In the genomic region with DNA sequence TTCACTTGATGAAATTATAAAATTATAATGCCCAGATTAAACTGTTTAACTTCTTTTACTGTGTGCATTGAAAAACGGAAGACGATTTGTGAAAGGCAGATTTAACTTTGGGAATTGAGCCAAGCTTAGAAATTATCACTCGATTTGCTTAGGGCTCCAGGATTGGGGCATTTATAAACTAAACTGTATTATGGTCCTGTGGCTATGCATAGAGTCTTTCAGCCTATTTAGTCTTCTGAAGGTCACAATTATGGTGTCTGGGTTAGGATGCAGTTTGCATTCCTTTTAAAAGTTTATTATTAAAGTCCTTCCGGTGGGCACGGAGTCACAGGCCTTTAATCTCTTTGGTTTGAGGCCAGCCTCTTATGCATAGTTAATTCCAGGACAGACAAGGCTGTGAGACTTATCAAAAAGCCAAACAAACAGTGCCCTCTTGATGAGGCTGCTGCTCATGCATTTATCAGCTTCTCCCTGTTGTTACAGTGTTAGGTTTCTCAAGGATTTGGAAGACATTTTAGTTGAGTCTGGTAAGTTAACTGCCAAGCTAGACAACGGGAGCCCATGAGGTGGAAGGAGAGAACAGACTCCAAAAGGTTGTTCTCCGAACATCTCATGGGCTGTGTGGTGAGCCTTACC, we compare ENCODE assay signal across 7 mouse cellular contexts. TPM values are rescaled to one million over a fixed set of nuclear protein-coding genes. Genes with fewer than 3 reads are reported as not detected.
DNase-seq lines count a peak whose midpoint lies in the region; ATAC-seq and TF ChIP-seq lines count a peak whose summit lies in the region.

No protein-coding gene starts in this region.

- H3K27ac ChIP-seq in lung, embryonic 16.5 days (ENCODE audit: low read length), result peak overlapping the region; percentile 99
- H3K27ac ChIP-seq in forebrain, embryonic 11.5 days (ENCODE audit: low read depth, low read length), result no peak overlapping the region
- peak overlapping the region; percentile 100 for H3K27ac ChIP-seq in limb, embryonic 10.5 days
- no peak overlapping the region for H3K27ac ChIP-seq in olfactory bulb, adult 2 months (ENCODE audit: insufficient read depth, low read depth, low read length)

- H3K4me3 ChIP-seq in lung, embryonic 16.5 days (ENCODE audit: low read length), result peak overlapping the region; percentile 84
- H3K4me3 ChIP-seq in forebrain, embryonic 11.5 days (ENCODE audit: low read depth, low read length), result peak overlapping the region; percentile 92
- H3K4me3 ChIP-seq in limb, embryonic 10.5 days, result peak overlapping the region; percentile 87
- peak overlapping the region; percentile 93 for H3K4me3 ChIP-seq in olfactory bulb, adult 2 months (ENCODE audit: insufficient read depth, low read depth, low read length)

- peaks cover 45% of the 10 kb centered on the region for H3K36me3 ChIP-seq in lung, embryonic 16.5 days (ENCODE audit: control insufficient read depth, insufficient read depth, low read length)
- H3K36me3 ChIP-seq in forebrain, embryonic 11.5 days (ENCODE audit: control insufficient read depth, insufficient read depth, low read length), result peaks cover 34% of the 10 kb centered on the region
- H3K36me3 ChIP-seq in limb, embryonic 10.5 days, result peaks cover 51% of the 10 kb centered on the region

- H3K4me1 ChIP-seq in lung, embryonic 16.5 days (replicated peaks; ENCODE audit: control insufficient read depth, insufficient read depth, low read length), result peaks cover 35% of the 10 kb centered on the region
- peaks cover 28% of the 10 kb centered on the region for H3K4me1 ChIP-seq in forebrain, embryonic 11.5 days (replicated peaks; ENCODE audit: control insufficient read depth, insufficient read depth, low read length)
- peaks cover 60% of the 10 kb centered on the region for H3K4me1 ChIP-seq in limb, embryonic 10.5 days
- H3K4me1 ChIP-seq in olfactory bulb, adult 2 months (ENCODE audit: control insufficient read depth, insufficient read depth, low read length), result peaks cover 41% of the 10 kb centered on the region

- WGBS in lung, embryonic 16.5 days, result 2% methylated on average over 7 of the region's 7 CpGs
- WGBS in forebrain, embryonic 11.5 days, result 19% methylated on average over 7 of the region's 7 CpGs
- WGBS in limb, embryonic 10.5 days, result 19% methylated on average over 7 of the region's 7 CpGs
- WGBS in olfactory bulb, adult 2 months, result under 1% methylated on average over 7 of the region's 7 CpGs

- no peaks in the 10 kb centered on the region for H3K27me3 ChIP-seq in lung, embryonic 16.5 days (ENCODE audit: control insufficient read depth, insufficient read depth, low read depth, low read length)
- no peaks in the 10 kb centered on the region for H3K27me3 ChIP-seq in forebrain, embryonic 11.5 days (ENCODE audit: control insufficient read depth, insufficient read depth, low read length)
- no peaks in the 10 kb centered on the region for H3K27me3 ChIP-seq in limb, embryonic 10.5 days (ENCODE audit: low read depth, poor library complexity, severe bottlenecking)

- no peaks in the 10 kb centered on the region for H3K9me3 ChIP-seq in lung, embryonic 16.5 days (ENCODE audit: control insufficient read depth, low read length)
- no peaks in the 10 kb centered on the region for H3K9me3 ChIP-seq in forebrain, embryonic 11.5 days (ENCODE audit: control insufficient read depth, low read length)
- H3K9me3 ChIP-seq in limb, embryonic 10.5 days (replicated peaks), result no peaks in the 10 kb centered on the region

- peak overlapping the region; percentile 97 for H3K9ac ChIP-seq in lung, embryonic 16.5 days (ENCODE audit: low read length)
- peak overlapping the region; percentile 97 for H3K9ac ChIP-seq in forebrain, embryonic 11.5 days (ENCODE audit: low read length)

- DNase-seq in lung, adult 18-20 months, result no peak
- peak; percentile 50 for DNase-seq in forebrain, embryonic 11.5 days (ENCODE audit: low spot score)
- DNase-seq in limb, embryonic 10.5 days (ENCODE audit: low spot score), result no peak
- DNase-seq in embryo, embryonic 10 days (ENCODE audit: low spot score), result no peak
- DNase-seq in cerebellum, adult 18-20 months, result no peak

- no peak for TF ChIP-seq POLR2A in olfactory bulb, adult 2 months (IDR thresholded peaks at IDR 0.05; ENCODE audit: insufficient read depth, low read depth, low read length)

- TF ChIP-seq CTCF in olfactory bulb, adult 2 months (IDR thresholded peaks at IDR 0.05; ENCODE audit: insufficient read depth, low read depth, low read length), result no peak

- peak overlapping the region; percentile 89 for H3K4me2 ChIP-seq in lung, embryonic 16.5 days (ENCODE audit: low read depth, low read length)
- H3K4me2 ChIP-seq in forebrain, embryonic 11.5 days (ENCODE audit: low read depth, low read length, severe bottlenecking), result peak overlapping the region; percentile 95

- ATAC-seq in lung, embryonic 16.5 days (ENCODE audit: low read depth), result no peak
- ATAC-seq in forebrain, embryonic 11.5 days (replicated peaks; ENCODE audit: low FRiP score), result no peak

RNA-seq across cellular contexts. Expression of gene Hnrnpl, which starts 3.4 kb away (rescaled TPM):
- 200 and 226 TPM in 2 replicates for polyA plus RNA-seq in lung, embryonic 16.5 days (2015; fragmentation: Nextera tagmentation; extraction: Ambion mirVana)
- polyA plus RNA-seq in forebrain, embryonic 11.5 days (2014; fragmentation: Nextera tagmentation; extraction: Ambion mirVana), result 338 and 382 TPM in 2 replicates
- polyA plus RNA-seq in limb, embryonic 10.5 days (2016; fragmentation: Nextera tagmentation; extraction: Ambion mirVana), result 335 and 336 TPM in 2 replicates
- 179 and 465 TPM in 2 replicates for polyA plus RNA-seq in olfactory bulb, adult 2 months (2012; ENCODE audit: insufficient read depth, insufficient read length, low replicate concordance, missing spikeins)

RNA-seq across cellular contexts. Expression of gene Ech1, which starts 13.3 kb away (rescaled TPM):
- polyA plus RNA-seq in lung, embryonic 16.5 days (2015; fragmentation: Nextera tagmentation; extraction: Ambion mirVana), result 184 and 189 TPM in 2 replicates
- polyA plus RNA-seq in forebrain, embryonic 11.5 days (2014; fragmentation: Nextera tagmentation; extraction: Ambion mirVana), result 70.6 and 74.0 TPM in 2 replicates
- 69.1 and 90.7 TPM in 2 replicates for polyA plus RNA-seq in limb, embryonic 10.5 days (2016; fragmentation: Nextera tagmentation; extraction: Ambion mirVana)
- polyA plus RNA-seq in olfactory bulb, adult 2 months (2012; ENCODE audit: insufficient read depth, insufficient read length, low replicate concordance, missing spikeins), result not detected in 2 replicates

RNA-seq across cellular contexts. Expression of gene Lgals4, which starts 21.9 kb away (rescaled TPM):
- 12.5 and 14.2 TPM in 2 replicates for polyA plus RNA-seq in lung, embryonic 16.5 days (2015; fragmentation: Nextera tagmentation; extraction: Ambion mirVana)
- 1.1 and 1.7 TPM in 2 replicates for polyA plus RNA-seq in forebrain, embryonic 11.5 days (2014; fragmentation: Nextera tagmentation; extraction: Ambion mirVana)
- polyA plus RNA-seq in limb, embryonic 10.5 days (2016; fragmentation: Nextera tagmentation; extraction: Ambion mirVana), result 2.7 and 4.1 TPM in 2 replicates
- polyA plus RNA-seq in olfactory bulb, adult 2 months (2012; ENCODE audit: insufficient read depth, insufficient read length, low replicate concordance, missing spikeins), result not detected in 2 replicates

RNA-seq across cellular contexts. Expression of gene Rinl, which starts 23.0 kb away (rescaled TPM):
- polyA plus RNA-seq in lung, embryonic 16.5 days (2015; fragmentation: Nextera tagmentation; extraction: Ambion mirVana), result 9.2 and 9.5 TPM in 2 replicates
- polyA plus RNA-seq in forebrain, embryonic 11.5 days (2014; fragmentation: Nextera tagmentation; extraction: Ambion mirVana), result 2.1 and 2.4 TPM in 2 replicates
- 2.7 and 3.0 TPM in 2 replicates for polyA plus RNA-seq in limb, embryonic 10.5 days (2016; fragmentation: Nextera tagmentation; extraction: Ambion mirVana)
- not detected in 2 replicates for polyA plus RNA-seq in olfactory bulb, adult 2 months (2012; ENCODE audit: insufficient read depth, insufficient read length, low replicate concordance, missing spikeins)

RNA-seq across cellular contexts. Expression of gene Nfkbib, which starts 44.4 kb away (rescaled TPM):
- 35.3 and 37.3 TPM in 2 replicates for polyA plus RNA-seq in lung, embryonic 16.5 days (2015; fragmentation: Nextera tagmentation; extraction: Ambion mirVana)
- polyA plus RNA-seq in forebrain, embryonic 11.5 days (2014; fragmentation: Nextera tagmentation; extraction: Ambion mirVana), result 45.6 and 49.9 TPM in 2 replicates
- 50.5 and 63.1 TPM in 2 replicates for polyA plus RNA-seq in limb, embryonic 10.5 days (2016; fragmentation: Nextera tagmentation; extraction: Ambion mirVana)
- not detected in 2 replicates for polyA plus RNA-seq in olfactory bulb, adult 2 months (2012; ENCODE audit: insufficient read depth, insufficient read length, low replicate concordance, missing spikeins)

Comparison
In these comparisons a context has a peak if more than half of its experiments do, and no peak if none do; other contexts are left out.
1. H3K27ac ChIP-seq: peak in lung, embryonic 16.5 days (single experiment) and limb, embryonic 10.5 days (single experiment); none in forebrain, embryonic 11.5 days (single experiment) and olfactory bulb, adult 2 months (single experiment).
2. RNA of gene Ech1, which starts 13.3 kb away (polyA plus RNA-seq): 184 to 189 TPM in lung, embryonic 16.5 days, 69.1 to 90.7 TPM in limb, embryonic 10.5 days and 70.6 to 74.0 TPM in forebrain, embryonic 11.5 days; not detected in olfactory bulb, adult 2 months; every median in the first group is over 10 times any median in the second.
3. Peak in every context shown above with its lines, with median percentiles within 50 percentile points of each other: H3K4me3 ChIP-seq.